Mouse (Mus musculus) embryo, embryonic 11.5 days (tissue): ENCODE measurements around the gene Clca3a1.
A peak's percentile ranks its signal among the peaks of the same experiment; 100 is the strongest.
"Not testable (repeated sequence)": the region's sequence is repeated elsewhere in the genome, so short reads cannot be mapped to it uniquely, and the experiment has no call there.

Source experiments
- DNase-seq: peaks from one replicate; pipeline ENCODE4 v3.0.0-alpha.2; 2012; ENCODE audit warnings: low read depth, low spot score

The Clca3a1 gene

DNA sequence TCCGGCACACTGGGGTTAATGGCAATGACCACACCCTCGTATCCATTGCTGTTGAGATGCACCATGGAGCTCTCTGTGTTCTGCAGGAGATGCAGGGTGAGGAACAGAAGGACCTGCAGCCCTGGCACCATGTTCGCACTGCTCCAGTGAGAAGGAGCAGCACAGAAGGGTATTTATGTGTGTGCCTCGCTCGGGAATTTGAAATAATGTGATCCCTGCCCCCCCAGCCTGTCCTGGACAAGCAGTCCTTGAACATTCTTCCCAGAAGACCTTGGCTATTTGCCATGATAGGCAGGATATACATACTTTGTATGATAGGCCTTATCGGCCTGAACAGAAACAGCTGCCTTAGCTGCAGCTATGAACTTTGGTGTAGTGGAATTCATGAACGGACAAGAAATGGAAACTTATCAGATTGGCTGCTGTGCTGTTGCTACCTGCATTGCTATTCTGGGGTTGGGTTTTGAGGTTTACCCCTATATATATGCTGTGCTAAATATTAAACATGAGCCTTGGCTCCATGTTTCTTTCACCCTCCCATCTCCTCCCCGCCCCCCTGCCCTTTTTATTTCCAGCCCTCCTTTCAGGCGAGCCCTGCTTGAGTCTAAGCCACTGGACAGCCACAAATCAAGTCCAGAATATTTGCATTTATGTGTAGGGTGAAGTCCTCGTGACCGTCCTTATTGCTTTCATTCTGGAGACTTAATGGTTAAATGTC is at the start of gene Clca3a1:
Gene Clca3a1, minus strand, starts transcription at position 386 of the 718 bp plus-strand sequence.
- no peak for DNase-seq

DNA sequence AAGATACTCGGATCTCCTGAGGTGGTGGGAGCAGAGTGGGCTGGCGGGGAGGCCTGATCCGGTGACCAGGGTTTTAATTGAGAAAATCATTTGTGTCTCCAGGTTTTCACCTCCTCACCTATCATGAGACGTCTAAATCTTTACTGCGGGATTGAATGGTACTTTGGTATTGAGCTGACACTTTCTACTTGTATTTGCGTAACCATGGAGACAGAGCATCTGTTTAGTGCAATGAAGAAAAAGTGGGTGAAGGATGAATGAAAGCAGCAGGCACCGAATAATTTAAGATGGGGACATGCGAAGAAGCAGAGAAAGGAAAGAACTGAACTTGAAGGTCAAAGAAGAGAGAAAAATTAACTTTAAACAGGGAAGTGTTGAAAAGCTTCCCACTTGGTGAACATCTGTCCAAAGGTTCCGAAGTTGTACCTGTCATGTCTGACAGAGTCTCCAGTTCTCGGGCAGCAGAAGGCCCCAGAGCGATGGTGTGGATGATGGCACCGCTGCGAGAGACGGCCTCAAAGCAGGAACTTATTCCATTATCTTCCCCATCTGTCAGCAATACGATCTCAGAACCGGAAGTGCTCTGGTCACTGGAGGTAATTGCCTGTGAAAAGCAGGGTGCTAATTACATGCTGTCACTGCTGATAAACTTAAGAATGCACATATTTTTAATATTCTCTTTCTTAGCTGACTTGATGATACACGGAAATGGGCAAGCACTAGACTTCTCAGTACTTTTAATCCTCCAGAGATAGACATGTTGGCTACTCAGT is 47.6 kb upstream of the Clca3a1 start:
- not testable (repeated sequence) for DNase-seq

DNA sequence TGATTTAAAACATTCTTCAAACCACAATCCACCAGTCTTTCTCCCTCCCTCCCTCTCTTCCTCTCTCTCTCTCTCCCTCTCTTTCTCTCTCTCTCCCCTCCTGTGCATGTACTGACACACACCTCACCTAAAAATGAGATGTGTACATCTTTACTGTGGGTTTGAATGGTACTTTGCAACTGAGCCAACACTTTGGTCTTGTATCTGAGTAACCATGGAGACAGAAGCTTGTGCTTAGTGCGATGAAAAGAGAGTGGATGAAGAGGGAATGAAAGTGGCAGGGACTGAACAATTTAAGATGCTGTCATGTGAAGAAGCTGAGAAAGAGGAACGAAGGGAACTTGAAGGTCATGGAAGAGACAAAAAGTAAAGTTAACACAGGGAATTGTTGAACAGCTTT is 45.8 kb upstream of the Clca3a1 start:
- not testable (repeated sequence) for DNase-seq

DNA sequence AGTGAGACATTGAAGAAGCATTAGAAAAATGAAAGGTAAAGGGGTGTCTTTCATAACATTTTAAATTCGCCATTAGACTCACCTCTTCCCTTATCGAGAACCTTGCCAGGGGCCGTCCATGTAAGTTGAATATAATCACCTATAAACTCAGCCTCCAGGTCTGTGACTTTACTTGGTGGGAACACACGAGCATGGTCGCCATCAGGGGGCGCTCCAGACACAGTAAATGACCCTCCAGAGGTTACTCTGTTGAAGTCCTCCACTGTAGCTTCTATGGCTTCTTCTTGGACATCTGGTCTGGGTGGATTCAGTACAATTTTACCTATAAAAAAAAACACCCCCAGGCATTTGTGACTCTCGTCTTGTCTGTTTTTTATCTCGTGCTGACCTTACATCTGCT is 41.1 kb upstream of the Clca3a1 start:
- DNase-seq, result peak; percentile 17

DNA sequence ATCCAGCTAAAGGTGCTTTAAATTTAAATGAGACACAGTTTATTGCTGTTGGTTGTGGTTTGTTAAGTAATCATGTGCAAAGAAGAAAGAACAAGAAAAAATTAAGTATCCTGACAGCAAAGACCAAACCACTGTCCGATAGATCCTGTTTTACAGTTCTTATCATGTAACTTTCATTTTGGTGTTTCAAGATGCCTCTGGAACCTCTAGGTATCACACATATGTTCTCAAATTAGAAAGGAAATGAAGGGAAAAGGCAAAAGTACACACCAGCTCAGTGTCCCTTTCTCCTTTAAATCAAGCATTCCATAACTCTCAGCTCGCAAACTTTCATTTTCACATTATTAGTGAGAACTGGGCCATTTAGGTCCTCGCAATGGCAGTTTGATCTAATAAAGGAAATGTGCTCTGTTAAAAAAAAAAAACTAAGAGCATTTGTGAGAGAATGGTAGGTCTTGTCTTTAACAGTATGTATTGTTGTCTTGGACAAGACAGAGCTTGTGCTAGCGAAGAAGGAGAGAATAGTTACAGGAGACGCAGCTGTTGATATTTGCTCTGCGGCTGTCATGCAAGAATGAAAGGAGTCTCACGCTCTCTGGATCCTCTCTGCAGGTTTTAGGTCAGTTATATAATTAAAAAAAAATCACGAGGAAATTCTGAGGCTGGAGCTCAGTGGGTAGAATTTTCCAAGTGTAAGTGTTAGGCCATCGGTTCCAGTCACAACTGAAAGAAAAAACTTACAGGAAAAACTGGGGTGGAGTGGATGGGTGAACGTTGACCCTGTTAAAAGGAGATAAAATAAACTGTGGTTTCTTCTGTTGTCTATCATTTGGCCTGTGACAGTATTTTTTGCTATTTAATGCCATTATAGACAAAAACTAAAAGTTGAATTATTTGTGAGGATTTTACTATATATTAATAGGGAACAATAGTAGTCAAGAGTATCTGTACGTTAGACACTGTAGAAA is 24.7 kb upstream of the Clca3a1 start:
- no peak for DNase-seq

DNA sequence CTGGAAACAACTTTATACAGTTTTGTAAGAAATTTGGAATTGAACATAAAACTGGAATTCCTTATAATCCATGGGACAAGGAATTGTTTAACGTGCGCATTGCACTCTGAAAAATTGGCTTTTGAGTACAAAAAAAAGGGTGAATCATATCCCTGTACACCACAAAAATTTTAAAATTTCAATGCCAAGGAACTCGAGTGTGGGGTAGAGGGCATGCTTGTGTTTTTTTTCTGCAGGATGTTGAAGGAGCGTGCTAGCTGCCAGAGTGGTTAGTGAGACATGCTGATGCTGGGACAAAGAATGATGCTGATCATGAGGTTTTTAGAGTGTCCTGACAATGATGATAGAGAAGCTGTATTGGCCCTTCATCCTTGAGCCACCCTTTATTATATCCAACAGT is 4.4 kb upstream of the Clca3a1 start:
- no peak for DNase-seq

DNA sequence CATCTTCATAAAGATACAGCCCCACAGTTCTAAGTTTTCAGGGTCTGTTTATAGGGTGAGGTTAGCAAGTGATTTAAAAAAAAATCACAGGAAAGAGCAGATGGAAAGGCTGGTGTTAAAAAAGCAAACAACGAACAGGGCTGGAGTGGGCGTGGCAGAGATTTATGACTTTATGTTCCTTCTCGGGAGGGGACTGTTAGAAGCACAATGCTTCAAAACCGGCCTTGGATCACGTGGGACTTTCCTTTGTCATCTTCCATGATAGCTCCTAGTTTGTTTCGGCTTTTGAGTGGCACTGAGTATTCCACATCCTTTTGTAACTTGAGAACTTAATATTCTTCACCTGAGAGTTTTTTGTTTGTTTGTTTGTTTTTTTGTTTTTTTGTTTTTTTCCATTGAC is 677 bp upstream of the Clca3a1 start:
- no peak for DNase-seq

DNA sequence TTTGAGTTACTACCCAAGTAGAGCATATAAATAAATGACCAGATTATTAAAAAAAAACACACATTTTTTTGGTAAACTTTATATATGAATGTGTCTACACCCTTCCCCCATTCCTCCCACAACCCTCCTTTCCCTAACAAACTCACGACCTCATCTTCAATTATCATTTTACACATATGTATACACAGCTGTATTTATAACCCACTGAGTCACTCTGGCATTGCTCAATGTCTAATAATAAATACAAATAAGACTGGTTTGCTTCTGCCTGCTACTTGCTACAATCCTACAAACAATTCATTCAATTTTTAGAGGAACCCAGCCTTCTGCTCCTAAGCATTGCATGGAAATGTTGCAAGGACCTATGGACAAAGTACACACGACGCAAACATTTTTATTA is 1.1 kb downstream of the Clca3a1 start:
- no peak for DNase-seq

DNA sequence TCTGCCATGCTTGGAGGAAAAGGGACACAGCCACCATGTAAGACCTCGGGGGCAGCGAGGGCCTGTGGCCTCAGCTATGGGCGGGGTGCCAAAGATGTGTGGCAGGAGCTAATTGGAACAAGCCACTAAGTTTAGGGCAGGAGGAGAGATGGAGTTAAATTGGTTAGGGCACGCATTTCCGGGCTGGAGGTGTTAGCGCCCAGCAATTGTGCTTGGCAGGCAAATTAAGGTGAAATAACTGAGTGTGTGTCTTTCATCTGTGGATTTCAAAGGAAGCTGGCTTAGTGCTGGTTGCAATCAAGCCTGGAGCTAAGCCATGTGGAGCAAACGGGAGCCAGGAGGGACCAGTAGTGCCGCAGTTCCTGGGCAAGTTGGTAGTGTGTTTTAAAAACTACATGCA is 4.7 kb downstream of the Clca3a1 start:
- DNase-seq, result not testable (repeated sequence)

DNA sequence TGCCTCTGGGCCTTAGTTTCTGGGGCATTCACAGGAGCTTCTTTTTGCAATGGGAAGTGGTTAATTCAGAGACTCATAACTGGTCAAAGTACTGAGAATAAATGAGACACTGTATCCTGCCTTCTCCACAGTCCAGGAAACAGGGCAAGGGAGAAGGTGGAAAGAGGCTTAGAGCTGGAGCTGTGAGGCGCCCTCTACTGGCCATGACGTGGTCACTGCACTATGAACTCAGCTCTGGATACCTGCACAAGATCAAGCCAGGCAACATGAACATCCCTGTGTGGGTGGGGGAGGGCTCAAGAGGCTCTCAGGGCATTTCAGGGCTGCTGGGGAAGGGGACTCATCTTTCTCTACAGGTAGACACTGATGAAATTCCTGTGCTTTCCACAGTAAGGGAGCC is 7.7 kb downstream of the Clca3a1 start:
- DNase-seq, result no peak

DNA sequence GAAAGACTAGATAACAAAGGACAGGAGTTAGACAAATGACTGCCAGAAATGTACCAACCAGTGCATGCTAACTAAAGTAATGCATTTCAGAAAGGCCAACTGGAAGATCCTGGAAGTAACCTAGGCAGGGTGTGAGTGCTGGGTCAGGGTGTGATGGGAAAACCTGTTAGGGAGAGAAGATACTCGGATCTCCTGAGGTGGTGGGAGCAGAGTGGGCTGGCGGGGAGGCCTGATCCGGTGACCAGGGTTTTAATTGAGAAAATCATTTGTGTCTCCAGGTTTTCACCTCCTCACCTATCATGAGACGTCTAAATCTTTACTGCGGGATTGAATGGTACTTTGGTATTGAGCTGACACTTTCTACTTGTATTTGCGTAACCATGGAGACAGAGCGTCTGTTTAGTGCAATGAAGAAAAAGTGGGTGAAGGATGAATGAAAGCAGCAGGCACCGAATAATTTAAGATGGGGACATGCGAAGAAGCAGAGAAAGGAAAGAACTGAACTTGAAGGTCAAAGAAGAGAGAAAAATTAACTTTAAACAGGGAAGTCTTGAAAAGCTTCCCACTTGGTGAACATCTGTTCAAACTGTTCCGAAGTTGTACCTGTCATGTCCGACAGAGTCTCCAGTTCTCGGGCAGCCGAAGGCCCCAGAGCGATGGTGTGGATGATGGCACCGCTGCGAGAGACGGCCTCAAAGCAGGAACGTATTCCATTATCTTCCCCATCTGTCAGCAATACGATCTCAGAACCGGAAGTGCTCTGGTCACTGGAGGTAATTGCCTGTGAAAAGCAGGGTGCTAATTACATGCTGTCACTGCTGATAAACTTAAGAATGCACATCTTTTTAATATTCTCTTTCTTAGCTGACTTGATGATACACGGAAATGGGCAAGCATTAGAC is 11.5 kb downstream of the Clca3a1 start:
- DNase-seq, result not testable (repeated sequence)

DNA sequence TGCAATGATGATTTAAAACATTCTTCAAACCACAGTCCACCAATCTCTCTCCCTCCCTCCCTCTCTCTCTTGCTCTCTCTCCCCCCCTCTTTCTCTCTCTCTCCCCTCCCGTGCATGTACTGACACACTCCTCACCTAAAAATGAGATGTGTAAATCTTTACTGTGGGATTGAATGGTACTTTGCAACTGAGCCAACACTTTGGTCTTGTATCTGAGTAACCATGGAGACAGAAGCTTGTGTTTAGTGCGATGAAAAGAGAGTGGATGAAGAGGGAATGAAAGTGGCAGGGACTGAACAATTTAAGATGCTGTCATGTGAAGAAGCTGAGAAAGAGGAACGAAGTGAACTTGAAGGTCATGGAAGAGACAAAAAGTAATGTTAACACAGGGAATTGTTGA is 13.1 kb downstream of the Clca3a1 start:
- DNase-seq, result not testable (repeated sequence)

DNA sequence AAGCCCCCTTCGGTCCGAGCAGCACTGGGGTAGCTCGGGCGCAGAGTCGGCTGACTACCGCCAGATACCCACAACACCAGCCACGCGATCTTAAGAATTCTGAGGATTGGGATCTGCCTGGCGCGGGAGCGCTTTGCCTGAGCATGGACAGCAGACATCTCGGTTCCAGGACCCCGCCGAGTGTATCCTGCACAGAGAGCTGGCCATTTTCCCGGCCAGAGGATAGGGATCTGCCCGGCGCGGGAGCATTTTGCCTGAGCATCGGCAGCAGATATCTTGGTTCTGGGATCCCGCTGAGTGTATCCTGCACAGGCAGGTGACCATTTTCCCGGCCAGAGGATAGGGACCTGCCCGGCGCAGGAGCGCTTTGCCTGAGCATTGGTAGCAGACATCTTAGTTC is 22.4 kb downstream of the Clca3a1 start:
- not testable (repeated sequence) for DNase-seq

DNA sequence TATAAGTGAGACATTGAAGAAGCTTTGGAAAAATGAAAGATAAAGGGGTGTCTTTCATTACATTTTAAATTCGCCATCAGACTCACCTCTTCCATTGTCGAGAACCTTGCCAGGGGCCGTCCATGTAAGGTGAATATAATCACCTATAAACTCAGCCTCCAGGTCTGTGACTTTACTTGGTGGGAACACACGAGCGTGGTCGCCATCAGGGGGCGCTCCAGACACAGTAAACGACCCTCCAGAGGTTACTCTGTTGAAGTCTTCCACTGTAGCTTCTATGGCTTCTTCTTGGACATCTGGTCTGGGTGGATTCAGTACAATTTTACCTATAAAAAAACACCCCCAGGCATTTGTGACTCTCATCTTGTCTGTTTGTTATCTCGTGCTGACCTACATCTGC is 23.9 kb downstream of the Clca3a1 start:
- DNase-seq, result no peak

DNA sequence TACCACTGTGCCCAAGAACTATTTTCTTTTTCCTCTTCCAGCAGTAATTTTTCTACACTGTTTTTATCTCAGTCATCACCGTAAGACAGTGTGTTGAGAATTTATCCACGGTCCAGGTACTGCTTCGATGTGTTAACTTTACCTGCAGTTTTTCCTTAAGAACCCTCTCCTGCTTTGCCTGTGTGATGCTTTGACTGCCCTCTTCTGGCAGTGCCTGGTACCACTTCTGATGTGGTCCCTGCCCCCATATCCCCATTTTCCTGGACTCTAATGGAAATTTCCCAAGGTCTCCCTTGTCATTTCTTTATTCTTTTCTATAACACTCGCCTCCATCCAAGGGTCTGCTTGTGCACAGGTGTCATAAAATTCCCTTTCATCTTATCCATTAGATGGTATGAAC is 37.3 kb downstream of the Clca3a1 start:
- no peak for DNase-seq

DNA sequence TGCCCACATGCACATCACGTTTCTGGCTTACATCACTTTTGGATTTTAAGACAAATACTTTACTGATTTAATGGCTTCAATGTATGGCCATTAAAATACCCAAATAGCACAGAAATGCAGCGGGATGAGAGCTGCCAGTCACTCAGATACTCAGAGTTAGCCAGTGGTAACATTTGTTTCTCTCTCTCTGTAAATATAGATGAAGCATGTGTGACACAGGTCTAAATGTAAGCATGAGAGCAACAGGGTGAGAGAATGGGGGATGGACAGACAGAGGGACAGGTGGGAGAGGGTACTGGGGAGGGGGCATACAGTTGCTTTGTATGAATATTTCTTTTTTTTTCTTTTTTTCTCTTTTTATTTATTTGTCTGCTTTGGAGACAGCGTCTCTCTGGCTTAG is 38.2 kb downstream of the Clca3a1 start:
- DNase-seq, result not testable (repeated sequence)

DNA sequence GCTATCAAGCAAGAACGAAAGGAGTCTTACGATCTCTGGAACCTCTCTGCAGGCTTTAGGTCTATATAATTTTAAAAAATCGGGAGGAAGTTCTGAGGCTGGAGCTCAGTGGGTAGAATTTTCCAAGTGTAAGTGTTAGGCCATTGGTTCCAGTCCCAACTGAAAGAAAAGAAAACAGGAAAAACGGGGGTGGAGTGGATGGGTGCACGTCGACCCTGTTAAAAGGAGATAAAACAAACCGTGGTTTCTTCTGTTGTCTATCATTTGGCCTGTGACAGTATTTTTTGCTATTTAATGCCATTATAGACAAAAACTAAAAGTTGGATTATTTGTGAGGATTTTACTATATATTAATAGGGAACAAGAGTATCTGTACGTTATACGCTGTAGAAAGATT is 38.9 kb downstream of the Clca3a1 start:
- no peak for DNase-seq

DNA sequence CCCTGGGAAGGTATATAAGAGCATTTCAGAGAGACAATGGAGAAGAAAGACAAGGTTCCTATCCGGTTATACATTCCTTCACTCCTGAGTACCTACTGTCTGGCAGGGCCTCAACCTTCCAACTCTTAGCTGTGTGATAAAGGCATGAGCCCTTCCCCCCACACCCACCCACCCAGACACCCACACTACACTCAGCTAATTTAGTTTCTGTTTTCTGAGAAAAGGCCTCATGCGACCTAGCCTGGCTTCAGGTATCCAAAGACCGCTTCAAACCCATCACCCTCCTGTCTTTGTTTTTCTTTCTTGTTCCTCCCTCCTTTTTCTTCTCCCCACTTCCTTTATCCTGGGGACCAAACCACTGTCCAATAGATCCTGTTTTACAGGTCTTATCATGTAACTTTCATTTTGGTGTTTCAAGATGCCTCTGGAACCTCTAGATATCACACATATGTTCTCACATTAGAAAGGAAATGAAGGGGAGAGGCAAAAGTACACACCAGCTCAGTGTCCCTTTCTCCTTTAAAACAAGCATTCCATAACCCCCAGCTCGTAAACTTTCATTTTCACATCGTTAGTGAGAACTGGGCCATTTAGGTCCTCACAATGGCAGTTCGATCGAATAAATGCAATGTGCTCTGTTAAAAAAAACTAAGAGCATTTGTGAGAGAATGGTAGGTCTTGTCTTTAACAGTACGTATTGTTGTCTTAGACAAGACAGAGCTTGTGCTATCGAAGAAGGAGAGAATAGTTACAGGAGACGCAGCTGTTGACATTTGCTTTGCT is 39.5 kb downstream of the Clca3a1 start:
- no peak for DNase-seq

DNA sequence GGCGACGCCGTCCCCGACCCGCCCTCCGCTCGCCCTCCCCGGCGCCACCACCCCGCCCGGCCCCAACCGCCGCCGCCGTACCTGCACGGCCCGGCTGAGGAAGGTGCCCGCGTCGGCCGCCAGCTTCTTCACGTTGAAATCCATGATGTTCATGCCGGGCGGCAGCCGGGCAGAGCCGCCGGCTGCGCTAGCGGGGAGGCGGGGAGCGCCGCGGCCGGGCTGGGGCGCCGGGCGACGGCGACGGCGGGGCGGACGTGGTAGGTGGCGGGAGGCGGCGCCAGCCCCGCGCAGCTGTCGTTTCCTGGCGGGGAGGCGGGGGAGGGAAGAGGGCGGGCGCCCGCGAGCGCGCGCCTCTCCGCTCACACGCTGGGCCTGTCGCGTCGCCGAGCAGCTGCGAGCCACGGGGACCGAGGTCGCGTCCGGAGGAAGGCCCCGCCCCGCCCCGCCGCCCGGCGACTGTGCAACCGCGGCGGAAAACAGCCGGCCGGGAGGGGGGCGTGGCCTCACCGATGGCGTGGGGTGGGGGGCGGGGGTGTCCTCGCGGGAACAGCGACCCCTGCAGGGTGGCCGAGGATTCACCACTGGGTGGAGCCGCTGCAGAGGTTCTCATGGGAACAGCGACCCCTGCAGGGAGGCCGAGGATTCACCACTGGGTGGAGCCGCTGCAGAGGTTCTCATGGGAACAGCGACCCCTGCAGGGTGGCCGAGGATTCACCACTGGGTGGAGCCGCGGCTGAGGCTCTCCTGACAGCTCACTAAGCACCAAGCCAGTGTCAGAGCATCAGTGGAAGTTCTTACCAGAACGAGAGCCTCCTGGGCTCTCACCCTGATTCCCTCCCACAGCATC is 40.7 kb downstream of the Clca3a1 start, which contains the start of gene Sh3glb1:
Gene Sh3glb1, minus strand, starts transcription at position 435 of the 847 bp plus-strand sequence.
- peak; percentile 85 for DNase-seq
